9 mouse cellular contexts compared by ENCODE assay signal in genomic region chr15:51592069-51592435, GRCm38 (mm10).
A peak's percentile ranks its signal among the peaks of the same experiment; 100 is the strongest.
DNase-seq lines count a peak whose midpoint lies in the region; ATAC-seq lines count a peak whose summit lies in the region.
"Had no signal": no experiment of that assay in that cellular context is flagged by ENCODE, and none has a peak within 500 bp of the region (broad histone marks: within the 10 kb centered on the region; RNA-seq: fewer than 3 reads in every experiment).

No protein-coding gene starts in this region.

- DNase-seq in urinary bladder, postnatal 25 days (ENCODE audit: low spot score) = peak; percentile 18
- DNase-seq in urinary bladder, postnatal 10 days (ENCODE audit: low spot score) = no peak
- peak; percentile 49 for DNase-seq in gastrocnemius, adult 18-20 months (ENCODE audit: low spot score)
- DNase-seq in hindbrain, embryonic 11.5 days (ENCODE audit: low spot score) = no peak
- no peak for DNase-seq in liver, embryonic 11.5 days (ENCODE audit: low spot score)
- DNase-seq in layer of hippocampus, adult 8-10 months (ENCODE audit: low spot score in 2 of 2) = no peak
- DNase-seq in embryo, embryonic 10.5 days (ENCODE audit: low spot score) = no peak

- no peaks in the 10 kb centered on the region for H3K36me3 ChIP-seq in hindbrain, embryonic 11.5 days (ENCODE audit: control insufficient read depth, insufficient read depth, low read length)
- H3K36me3 ChIP-seq in midbrain, embryonic 13.5 days = no peaks in the 10 kb centered on the region
- no peaks in the 10 kb centered on the region for H3K36me3 ChIP-seq in liver, embryonic 11.5 days (ENCODE audit: control insufficient read depth, insufficient read depth, low read length)

- no peak overlapping the region for H3K9ac ChIP-seq in hindbrain, embryonic 11.5 days (ENCODE audit: low read depth, low read length)
- H3K9ac ChIP-seq in midbrain, embryonic 13.5 days (replicated peaks) = no peak overlapping the region
- no peak overlapping the region for H3K9ac ChIP-seq in liver, embryonic 11.5 days (ENCODE audit: low read depth, low read length)

- no peaks in the 10 kb centered on the region for H3K27me3 ChIP-seq in hindbrain, embryonic 11.5 days (ENCODE audit: control insufficient read depth, insufficient read depth, low read length)
- H3K27me3 ChIP-seq in midbrain, embryonic 13.5 days = no peaks in the 10 kb centered on the region
- H3K27me3 ChIP-seq in liver, embryonic 11.5 days (replicated peaks; ENCODE audit: control insufficient read depth, insufficient read depth, low read length) = no peaks in the 10 kb centered on the region

- ATAC-seq in hindbrain, embryonic 11.5 days (ENCODE audit: low FRiP score) = peak; percentile 63
- ATAC-seq in midbrain, embryonic 13.5 days = peak; percentile 66; the same call in 1 of the 2 replicates
- no peak for ATAC-seq in liver, embryonic 11.5 days (replicated peaks; ENCODE audit: low FRiP score)

- WGBS in hindbrain, embryonic 11.5 days = 43% methylated on average over 9 of the region's 9 CpGs
- 35% methylated on average over 9 of the region's 9 CpGs for WGBS in midbrain, embryonic 13.5 days
- WGBS in liver, embryonic 11.5 days = 52% methylated on average over 9 of the region's 9 CpGs

- no peaks in the 10 kb centered on the region; the same call in 1 of the 2 replicates for H3K4me1 ChIP-seq in hindbrain, embryonic 11.5 days (replicated peaks; ENCODE audit: control insufficient read depth, insufficient read depth, low read length)
- peaks cover 11% of the 10 kb centered on the region for H3K4me1 ChIP-seq in midbrain, embryonic 13.5 days (replicated peaks)
- no peaks in the 10 kb centered on the region for H3K4me1 ChIP-seq in liver, embryonic 11.5 days (replicated peaks; ENCODE audit: control insufficient read depth, insufficient read depth, low read length)

- H3K27ac ChIP-seq in hindbrain, embryonic 11.5 days (ENCODE audit: low read depth, low read length) = no peak overlapping the region
- H3K27ac ChIP-seq in midbrain, embryonic 13.5 days = no peak overlapping the region
- H3K27ac ChIP-seq in liver, embryonic 11.5 days (ENCODE audit: low read depth, low read length) = no peak overlapping the region

- no peak overlapping the region for H3K4me2 ChIP-seq in hindbrain, embryonic 11.5 days (replicated peaks; ENCODE audit: low read depth, low read length)
- H3K4me2 ChIP-seq in midbrain, embryonic 13.5 days (replicated peaks) = peak overlapping the region; percentile 15
- no peak overlapping the region for H3K4me2 ChIP-seq in liver, embryonic 11.5 days

- H3K4me3 ChIP-seq in hindbrain, embryonic 11.5 days (ENCODE audit: low read depth, low read length) = no peak overlapping the region
- H3K4me3 ChIP-seq in midbrain, embryonic 13.5 days (replicated peaks) = no peak overlapping the region; the same call in 1 of the 2 replicates
- H3K4me3 ChIP-seq in liver, embryonic 11.5 days (ENCODE audit: low read depth, low read length) = no peak overlapping the region
- H3K4me3 ChIP-seq: megakaryocyte, embryonic 14.5 days had no signal

- H3K9me3 ChIP-seq in hindbrain, embryonic 11.5 days (ENCODE audit: control insufficient read depth, low read length) = no peaks in the 10 kb centered on the region
- no peaks in the 10 kb centered on the region for H3K9me3 ChIP-seq in midbrain, embryonic 13.5 days
- H3K9me3 ChIP-seq in liver, embryonic 11.5 days (ENCODE audit: control insufficient read depth, low read length) = no peaks in the 10 kb centered on the region
- H3K9me3 ChIP-seq: megakaryocyte, embryonic 14.5 days had no signal

Comparison
In these comparisons a context has a peak if more than half of its experiments do, and no peak if none do; other contexts are left out.
1. DNase-seq: peak in urinary bladder, postnatal 25 days (single experiment) and gastrocnemius, adult 18-20 months (single experiment); none in urinary bladder, postnatal 10 days (single experiment), hindbrain, embryonic 11.5 days (single experiment), liver, embryonic 11.5 days (single experiment), layer of hippocampus, adult 8-10 months (0 of 2) and embryo, embryonic 10.5 days (single experiment).